Mouse (Mus musculus) kidney, adult 9 months (tissue): ENCODE results near the gene Msi2.

Experiments
- DNase-seq: peaks from one replicate; pipeline ENCODE4 v3.0.0; 2022

Gene Msi2

GRCm38 (mm10) chr11:88506109-88506508 lies 212.2 kb downstream of the Msi2 start:
- DNase-seq = no peak

GRCm38 (mm10) chr11:88502566-88502965 lies 215.7 kb downstream of the Msi2 start:
- no peak for DNase-seq

GRCm38 (mm10) chr11:88498491-88498890 lies 219.8 kb downstream of the Msi2 start:
- no peak for DNase-seq

- no peak for DNase-seq
Measured at GRCm38 (mm10) chr11:88496460-88496859, 221.9 kb downstream of the Msi2 start.

- DNase-seq = no peak
Measured at GRCm38 (mm10) chr11:88495759-88496158, 222.6 kb downstream of the Msi2 start.

GRCm38 (mm10) chr11:88495018-88495417 lies 223.3 kb downstream of the Msi2 start:
- DNase-seq = no peak

GRCm38 (mm10) chr11:88493795-88494559 lies 224.3 kb downstream of the Msi2 start:
- no peak for DNase-seq

- DNase-seq = no peak
Measured at GRCm38 (mm10) chr11:88492585-88492984, 225.7 kb downstream of the Msi2 start.

GRCm38 (mm10) chr11:88489985-88490384 lies 228.3 kb downstream of the Msi2 start:
- DNase-seq = no peak

GRCm38 (mm10) chr11:88488941-88489724 lies 229.2 kb downstream of the Msi2 start:
- DNase-seq = peak; percentile 32

GRCm38 (mm10) chr11:88488175-88488940 lies 230.0 kb downstream of the Msi2 start:
- DNase-seq = no peak

GRCm38 (mm10) chr11:88485987-88486386 lies 232.3 kb downstream of the Msi2 start:
- no peak for DNase-seq

- no peak for DNase-seq
Measured at GRCm38 (mm10) chr11:88485088-88485487, 233.2 kb downstream of the Msi2 start.

GRCm38 (mm10) chr11:88484047-88484446 lies 234.3 kb downstream of the Msi2 start:
- peak; percentile 57 for DNase-seq

GRCm38 (mm10) chr11:88482636-88483035 lies 235.7 kb downstream of the Msi2 start:
- no peak for DNase-seq

- no peak for DNase-seq
Measured at GRCm38 (mm10) chr11:88482236-88482635, 236.1 kb downstream of the Msi2 start.

- peak; percentile 44 for DNase-seq
Measured at GRCm38 (mm10) chr11:88481602-88482161, 236.6 kb downstream of the Msi2 start.

GRCm38 (mm10) chr11:88481092-88481601 lies 237.2 kb downstream of the Msi2 start:
- DNase-seq = no peak

GRCm38 (mm10) chr11:88479498-88479897 lies 238.8 kb downstream of the Msi2 start:
- no peak for DNase-seq

- no peak for DNase-seq
Measured at GRCm38 (mm10) chr11:88474889-88475440, 243.3 kb downstream of the Msi2 start.

GRCm38 (mm10) chr11:88472731-88473130 lies 245.6 kb downstream of the Msi2 start:
- no peak for DNase-seq

- peak; percentile 26 for DNase-seq
Measured at GRCm38 (mm10) chr11:88471981-88472647, 246.2 kb downstream of the Msi2 start.
